Mouse (Mus musculus): ENCODE data around the gene Rtl5.

Rtl5 gene

DNA sequence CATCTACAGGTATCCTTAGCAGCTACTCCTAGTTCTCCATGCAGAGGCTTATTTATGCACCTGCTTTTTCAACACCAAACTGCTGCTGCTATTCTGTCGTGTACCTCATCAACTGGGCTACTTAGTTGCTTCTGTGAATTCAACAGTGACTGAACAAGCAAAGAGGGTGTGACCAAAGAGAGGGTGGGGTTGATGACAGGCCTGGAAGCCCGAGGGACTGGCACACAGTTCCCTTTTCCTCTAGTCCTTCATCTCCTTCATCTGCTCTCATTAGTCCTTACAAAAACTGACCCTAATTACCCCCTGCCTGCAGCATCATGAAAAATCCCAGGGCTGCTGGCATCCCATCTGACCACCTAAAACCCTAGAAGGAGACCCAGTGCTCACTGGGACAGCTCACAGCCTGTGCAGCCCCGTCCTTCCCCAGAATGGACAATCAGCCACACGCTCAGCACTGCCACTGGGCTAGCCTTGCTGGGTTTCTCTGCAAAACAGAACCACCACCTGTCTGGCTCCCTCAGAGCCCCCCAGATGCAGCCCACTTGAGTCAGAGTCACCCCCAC, 5.8 kb downstream of the Rtl5 start:
- no peak for DNase-seq

DNA sequence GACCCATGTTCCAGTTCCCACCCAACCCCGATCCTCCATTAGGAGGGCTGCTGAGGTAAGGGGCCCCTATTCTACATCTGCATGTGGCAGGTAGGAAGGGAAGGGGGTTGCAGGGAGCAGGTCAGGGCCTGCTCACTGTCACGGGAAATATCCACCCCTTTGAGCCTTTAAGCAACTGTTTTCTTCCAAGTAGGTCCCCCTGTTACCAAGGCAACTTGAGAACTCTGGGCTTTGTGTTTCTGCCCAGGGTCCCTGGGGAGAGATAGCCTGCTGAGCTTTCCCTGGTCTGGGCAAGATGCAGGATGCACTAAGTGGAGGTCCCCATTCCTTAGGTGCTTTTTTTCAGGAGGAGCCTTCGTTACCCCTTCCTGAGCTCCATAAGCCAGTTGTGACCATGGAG, 7.0 kb downstream of the Rtl5 start:
- no peak for DNase-seq

DNA sequence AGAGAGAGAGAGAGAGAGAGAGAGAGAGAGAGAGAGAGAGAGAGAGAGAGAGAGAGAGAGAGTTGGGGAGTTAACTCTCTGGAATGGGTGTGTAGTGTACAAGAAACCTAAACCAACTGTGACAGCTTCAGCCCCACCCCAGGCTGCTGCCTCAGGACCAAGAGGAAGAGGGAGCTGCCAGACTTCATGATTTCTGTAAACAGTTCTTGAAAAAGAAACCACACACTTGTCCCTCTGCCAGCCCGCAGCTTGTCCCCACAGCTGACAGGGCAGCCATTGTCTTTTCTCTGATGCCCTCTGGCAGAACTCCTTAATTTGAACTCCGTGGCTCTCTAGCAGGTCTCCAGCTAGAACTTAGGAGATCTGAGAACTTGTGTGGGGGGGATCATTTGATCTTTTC, 10.2 kb downstream of the Rtl5 start:
- peak; percentile 15 to 35 for DNase-seq

DNA sequence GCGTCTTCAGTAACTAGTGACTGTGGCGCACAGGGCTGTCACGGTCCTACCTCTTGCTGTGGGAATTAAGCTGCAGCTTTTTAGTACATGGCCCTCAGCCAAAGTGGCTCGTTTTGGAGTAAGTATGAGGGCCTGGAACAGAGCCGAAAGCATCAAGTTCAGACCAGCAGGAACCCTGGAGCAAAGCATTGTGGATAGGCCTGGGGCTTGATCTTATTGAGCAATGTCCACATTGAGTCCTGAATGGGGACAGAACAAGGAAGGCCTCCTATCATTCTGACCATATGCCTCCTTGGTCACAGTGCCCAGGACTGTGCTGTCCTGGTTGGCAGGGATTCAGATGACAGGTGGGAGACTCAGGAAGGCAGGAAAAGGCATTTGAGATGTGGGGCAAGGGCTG, 10.9 kb downstream of the Rtl5 start:
- no peak for DNase-seq

DNA sequence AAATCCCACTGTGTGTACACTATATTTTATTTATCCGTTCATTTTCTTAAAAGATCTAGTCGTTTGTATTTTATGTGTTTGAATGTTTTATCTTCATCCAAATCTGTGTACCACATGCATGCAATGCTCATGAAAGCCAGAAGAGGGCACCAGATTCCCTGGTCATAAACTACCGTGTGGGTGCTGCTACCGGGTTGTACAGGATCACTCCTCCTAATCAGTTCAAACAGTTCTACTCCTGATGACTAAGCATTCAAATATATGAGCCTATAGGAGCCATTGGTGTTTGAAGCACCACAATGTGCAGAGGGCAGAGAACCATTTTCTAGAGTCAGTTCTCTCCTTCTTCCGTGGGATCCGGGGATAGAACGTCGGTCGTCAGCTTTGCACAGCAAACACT, 11.7 kb downstream of the Rtl5 start:
- DNase-seq = peak; percentile 41 to 44

DNA sequence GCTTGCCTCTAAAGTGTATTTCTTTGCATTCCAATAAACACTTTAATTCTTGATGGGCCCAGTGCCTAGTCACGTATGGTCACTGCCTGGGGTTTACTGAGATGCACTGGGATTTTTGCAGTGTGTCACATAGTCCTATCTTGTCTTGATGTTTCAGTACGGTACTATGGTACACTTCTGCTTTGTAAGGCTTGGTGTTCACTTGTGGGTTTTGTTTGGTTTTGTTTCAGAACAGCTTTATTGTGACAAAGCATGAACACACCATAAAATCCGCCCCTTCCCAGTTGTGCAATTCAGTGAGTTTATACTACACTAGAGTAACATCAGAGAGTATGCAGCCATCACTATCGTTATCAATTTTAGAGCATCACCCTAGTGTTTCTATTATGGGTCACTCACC, 17.1 kb downstream of the Rtl5 start:
- no peak for DNase-seq

DNA sequence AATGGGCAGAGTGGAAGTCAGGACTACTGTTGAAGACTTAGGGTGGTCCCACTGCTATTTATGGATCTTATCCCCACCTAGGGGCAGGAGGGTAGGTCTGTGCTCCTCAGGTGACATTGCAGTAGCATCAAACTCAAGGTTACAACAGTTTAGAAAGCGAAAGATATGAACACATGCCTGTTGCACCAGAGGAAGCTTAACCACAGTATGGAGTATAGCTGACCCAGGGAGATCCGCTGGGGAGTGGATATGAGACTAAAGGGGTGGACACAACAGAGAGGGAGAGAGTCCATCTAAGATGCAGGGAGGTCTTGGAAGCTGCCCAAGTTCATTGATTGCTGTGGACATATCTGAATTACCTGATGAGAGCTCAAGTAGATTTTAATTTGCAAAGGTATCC, 17.7 kb downstream of the Rtl5 start:
- DNase-seq = no peak

DNA sequence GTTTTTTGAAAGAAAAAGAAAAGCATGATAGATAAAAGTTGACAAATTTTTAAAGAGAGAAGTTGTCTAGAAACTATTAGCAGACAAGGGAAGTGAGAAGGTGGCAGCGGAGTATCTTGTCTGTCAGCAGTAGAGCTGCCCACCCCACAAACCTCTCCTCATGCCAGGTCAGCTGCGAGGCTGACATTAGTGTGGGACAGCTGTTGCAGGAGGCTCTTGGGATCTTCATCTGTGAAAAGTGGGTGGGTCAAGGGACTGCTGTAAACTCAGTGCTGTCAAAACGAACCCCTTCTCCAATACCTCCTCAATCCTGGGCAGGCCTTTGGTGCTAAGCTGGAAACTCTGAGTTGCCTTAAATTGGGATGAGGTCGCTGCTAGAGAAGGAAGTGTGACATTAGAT, 19.9 kb downstream of the Rtl5 start:
- DNase-seq = no peak

DNA sequence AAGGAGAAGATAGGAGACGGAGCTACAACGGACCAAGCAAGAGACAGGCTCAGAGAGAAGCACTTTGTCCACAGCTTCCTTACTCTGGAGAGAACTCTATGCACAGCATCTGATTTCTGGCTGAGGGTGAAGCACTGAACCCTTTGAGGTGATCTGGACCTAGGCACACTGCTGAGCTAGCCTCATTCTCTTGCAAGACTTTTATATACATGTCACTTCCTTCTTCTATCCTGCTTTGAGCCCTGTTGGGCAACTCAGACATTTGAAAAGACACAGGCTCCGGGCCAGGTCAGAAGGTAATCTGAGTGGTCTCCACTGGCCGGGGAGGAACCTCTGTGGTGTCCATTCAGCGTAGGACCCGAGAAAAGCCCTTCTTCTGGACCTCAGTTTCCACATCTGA, 20.6 kb downstream of the Rtl5 start:
- DNase-seq = no peak

DNA sequence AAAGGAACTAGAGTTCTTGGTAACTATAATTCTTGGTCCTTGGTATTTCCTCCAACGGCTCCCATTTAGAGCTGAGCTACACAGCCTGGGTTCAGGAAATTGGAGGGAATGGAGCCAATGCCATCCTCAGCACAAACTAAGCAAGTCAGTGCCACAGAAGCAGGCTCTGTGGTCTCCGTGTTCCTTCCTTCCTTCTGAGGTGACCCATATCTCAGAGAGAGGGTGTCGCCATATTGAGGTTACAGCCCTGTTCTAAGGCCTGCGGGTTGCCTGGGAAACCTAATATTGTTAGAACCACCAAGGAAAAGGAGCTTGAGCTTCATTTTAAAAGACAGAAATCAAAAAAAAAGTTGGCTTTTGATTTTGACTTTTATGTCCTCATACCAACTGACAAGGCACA, 28.7 kb downstream of the Rtl5 start:
- no peak for DNase-seq

DNA sequence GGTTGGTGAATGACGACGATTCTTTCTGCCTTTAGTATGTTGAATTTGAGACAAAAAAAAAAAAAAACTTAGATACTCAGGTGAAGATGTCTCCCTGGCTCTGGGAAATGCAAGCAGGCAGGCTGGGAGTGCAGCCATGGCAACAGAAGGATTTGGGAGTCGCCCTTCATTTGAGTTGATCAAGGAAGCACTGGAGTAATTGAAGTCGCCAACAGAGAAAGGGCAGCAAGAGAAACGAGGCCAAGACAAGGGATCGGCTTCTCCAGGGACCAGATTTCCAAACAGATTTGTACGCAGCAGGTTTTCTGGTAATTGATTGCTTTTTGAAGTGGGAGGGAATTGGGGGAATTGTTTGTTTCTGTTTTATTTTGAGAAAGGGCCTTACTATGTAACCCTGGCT, 29.5 kb downstream of the Rtl5 start:
- DNase-seq = no peak

DNA sequence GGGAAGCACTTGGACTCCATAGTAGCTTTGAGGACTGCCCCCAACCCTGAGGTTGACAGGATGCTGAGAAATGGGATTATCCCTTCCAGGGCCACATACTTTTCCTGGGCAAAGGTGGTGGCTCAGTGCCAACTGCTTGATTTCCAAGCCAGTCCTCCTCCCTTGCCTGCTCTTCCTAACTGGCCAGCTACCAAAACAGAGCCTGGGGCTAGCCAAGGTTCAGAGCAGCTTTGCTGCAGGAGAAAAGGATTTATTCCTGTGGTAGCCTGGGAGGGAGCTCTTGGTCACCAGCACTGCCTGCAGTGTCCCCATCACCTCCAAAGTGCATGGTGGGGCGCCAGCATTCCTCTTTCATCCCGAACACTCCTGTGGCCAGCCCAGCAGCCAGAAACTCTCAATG, 33.6 kb downstream of the Rtl5 start:
- DNase-seq = peak; percentile 49 to 52

DNA sequence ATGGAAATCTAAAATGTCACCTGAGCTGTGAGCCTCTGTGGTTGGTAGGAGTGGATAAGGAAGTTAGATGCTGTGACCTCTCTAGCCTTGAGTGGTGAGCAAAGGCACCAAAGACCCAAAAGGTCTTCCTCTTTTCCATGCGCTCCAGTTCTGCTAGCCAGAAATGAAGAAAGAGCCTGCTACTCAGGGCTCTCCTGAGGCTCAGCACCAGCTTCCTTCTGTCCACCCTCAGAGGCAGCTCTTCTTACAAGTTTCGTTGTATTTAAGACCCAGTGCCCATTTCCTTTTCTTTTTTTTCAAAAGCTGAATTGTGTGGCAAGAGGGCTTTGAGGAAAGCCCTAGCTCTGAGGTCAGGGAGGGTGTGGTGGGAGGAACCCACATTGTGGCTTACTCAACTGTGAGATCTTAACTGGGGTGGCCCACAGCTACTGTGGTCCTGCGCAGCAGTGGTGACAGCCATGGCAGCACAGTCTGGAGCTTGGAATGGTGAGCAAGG, 34.2 kb downstream of the Rtl5 start:
- DNase-seq = no peak

DNA sequence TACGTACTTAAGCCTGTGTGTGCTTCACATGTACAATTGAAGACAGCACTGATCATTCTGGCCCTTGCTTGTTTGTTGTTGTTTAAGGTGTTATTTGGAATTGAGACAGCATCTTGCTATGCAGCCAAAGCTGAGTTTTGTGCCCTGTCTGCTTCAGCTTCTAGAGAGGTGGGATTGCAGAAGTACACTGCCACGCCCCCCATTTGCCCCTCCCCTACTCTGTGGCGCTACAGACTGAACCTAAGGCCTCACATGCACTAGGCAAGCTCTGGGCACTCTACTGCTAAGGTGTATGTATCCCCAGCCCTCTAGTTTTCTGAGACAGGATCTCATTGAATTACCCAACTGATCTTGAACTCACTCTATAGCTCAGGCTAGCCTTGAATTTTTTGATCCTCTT, 35.4 kb downstream of the Rtl5 start:
- DNase-seq = no peak

DNA sequence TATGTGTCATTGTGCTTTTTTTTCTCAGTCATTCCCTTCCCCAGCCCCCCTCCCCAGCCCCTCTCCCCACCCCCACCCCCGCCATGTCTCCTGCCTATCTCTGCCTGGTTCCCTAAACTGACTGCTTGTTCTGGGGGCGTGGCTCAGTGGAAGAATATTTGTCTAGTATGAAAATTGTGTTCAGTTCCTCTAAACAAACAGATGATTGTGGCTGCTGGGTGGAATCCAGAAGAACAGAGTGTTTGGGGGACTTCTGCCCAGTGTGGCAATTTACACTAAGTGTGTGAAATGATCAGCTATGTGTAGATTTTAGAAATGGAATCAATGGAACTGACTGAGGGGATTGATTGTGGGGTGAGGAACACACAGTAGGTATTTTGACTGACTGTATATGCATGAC, 37.5 kb downstream of the Rtl5 start:
- no peak for DNase-seq

DNA sequence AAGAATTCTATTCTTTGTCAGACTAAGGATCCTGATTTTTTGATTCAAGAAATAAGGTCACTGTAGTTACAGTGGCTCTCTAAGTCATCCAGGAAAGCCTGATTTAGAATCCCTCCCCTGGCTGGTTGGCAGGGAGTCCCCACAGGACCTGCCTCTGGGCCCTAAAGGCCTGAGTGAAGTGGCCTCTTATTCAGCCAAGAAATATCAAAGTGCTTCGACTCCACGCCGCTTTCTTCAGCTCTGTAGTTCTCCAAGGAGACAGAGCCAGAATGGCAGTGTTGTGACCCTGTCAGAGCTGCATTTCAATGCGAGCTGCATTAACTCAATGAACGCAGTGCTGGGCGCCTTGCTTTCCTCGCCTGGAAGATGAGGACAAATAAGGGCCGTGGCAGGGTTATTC, 38.7 kb downstream of the Rtl5 start:
- DNase-seq = no peak

DNA sequence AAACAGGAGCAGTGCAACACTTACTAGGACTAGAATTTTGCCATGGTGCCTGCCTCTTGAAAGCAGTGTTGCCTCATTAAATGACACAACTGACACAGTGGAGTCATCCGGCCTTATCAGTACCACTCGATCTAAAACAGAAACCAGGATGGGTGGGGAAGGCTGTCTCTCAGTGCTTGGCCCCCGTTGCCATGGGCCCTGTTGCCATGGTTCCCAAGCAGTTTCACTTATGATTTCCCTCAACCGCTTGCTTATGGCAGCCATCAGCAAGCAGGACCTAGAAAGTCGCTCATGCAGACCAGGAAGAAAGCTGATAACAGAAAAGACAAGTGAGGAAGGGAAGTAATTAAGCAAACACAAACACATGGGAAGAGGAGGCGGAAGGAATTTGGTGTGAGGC, 39.3 kb downstream of the Rtl5 start:
- DNase-seq = peak; percentile 25 to 34

DNA sequence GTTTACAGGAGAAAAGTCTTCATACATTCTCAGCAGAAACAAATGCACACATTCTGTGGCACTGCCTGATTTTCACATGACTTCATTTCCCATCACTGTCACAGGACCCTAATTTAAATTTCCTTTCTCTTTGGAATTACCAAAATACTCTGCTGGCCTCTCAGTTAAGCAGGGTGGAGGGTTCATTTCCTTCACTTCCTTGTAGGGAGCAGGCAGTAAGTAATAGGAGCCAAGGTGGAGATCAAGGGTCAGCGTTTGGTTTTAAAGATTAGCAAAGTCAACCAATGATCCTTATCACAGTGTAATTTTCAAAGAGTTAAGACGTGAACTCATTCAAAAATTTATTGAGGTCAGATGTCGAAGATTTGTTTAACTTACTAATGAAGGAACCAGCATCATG, 46.1 kb downstream of the Rtl5 start:
- no peak for DNase-seq

DNA sequence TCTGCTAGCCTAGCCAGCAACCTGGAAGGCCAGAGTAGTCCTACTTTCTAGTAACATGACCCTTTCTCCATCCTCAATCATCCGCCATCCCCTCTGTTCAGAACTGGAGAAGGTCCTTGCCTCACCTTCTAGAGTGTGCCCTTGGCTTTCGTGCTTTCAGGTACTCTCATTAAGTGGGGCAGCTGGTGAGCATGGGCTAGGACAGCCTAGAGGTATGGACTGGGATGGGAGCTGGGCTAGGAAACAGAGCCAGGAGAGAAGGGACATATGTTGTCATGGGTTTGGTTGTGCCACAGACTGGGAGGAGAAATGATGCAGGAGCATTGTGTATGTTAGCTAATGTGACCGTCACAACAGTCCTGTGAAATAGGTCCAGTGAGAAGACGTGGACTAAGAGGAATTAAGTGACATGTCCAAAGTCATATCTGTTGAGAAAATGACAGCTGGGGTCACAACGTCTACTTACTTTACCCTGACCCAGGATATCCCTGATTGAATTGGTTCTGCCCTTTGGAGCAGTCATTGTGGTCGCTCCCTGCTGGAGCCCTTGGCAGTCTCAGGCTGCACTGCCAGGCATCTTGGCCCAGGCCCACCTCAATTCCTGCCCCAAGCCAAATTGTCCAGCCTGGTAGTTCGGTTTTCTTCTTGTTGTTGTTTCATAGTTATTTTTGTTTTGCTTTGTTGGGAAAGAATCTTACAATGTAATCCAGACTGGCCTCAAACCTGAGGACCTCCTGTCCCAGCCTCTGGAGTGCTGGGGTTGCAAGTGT, 51.4 kb downstream of the Rtl5 start:
- no peak for DNase-seq

DNA sequence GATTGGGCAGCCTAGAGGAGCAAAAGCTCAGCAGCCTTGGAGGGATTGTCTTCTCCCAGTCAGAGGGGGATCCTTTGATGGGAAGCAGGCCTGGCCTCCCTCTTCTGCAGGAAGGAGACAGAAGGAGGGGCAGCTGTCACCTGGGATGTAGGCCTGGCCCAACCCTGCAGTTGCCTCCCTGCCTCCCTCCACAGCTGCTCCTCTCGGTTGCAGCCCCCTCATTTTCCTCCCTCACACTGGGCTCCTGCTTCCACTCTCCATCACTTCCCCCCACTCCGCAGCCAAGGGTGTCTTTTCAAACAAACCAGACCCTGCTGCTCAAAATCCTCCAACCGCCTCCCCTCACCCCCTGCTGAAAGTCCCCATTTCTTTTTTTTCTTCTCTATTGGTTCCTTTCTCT, 52.2 kb downstream of the Rtl5 start:
- peak; percentile 14 to 26 for DNase-seq

DNA sequence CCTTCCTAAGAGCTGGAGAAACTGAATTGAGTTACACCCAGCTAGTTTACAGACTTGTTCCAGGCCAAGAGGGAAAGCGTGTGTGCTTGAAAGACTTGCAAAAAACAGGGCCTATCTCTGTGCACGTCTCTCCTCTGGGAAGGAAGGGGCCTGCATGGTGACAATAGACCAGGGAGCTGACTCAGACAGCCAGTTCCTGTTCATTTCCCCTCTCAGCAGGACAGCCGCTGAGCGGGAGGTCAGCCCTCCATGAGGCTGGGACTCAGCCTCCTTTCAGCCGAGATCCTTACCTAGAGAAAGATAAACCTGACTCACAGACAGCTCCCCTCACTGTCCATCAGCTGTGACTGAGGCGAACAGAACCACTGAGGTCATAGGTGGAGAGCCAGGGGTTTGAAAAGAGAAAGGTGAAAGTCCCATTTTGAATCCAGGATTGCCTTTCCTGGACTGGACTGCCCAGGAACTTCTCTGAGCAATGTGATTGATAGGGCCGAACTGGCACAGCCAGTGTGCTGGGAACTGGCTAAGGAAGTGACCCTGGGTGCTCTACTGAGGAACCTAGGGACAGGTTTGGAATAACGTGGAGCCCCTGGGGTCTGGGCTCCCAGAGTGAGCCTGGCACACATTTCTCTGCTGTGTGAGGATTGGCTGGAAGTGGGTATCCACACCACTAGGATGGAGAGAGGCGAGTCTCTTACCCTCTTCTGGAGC, 53.7 kb downstream of the Rtl5 start:
- no peak for DNase-seq

All from kidney, postnatal 4 days (tissue).